Mouse (Mus musculus) layer of hippocampus, adult 18-20 months (tissue): ENCODE measurements around the gene Zc3h15. TPM values are rescaled to one million over a fixed set of nuclear protein-coding genes. Genes with fewer than 3 reads are reported as not detected.
A peak's percentile ranks its signal among the peaks of the same experiment; 100 is the strongest.
"Not testable (repeated sequence)": the region's sequence is repeated elsewhere in the genome, so short reads cannot be mapped to it uniquely, and the experiment has no call there.

Experiments used
- DNase-seq, 2 experiments: peaks; one replicate each; pipeline ENCODE4 v3.0.0; 2022; ENCODE audit warnings: low spot score in 2 of 2
- long read RNA-seq: library from polyadenylated mRNA; stranded (forward); transcript quantifications from one replicate; pipeline ENCODE4 v2.0.0, GENCODE M21; 2021
- total RNA-seq, 2 experiments: library from RNA; stranded (reverse); gene quantifications; 2 replicates each; pipeline ENCODE4 v1.2.3; 2021

Gene Zc3h15
- 100 to 1,000 TPM; 129 to 133 TPM for total RNA-seq
- long read RNA-seq, transcript Zc3h15-201 (10 exons, 2,111 nt): major isoform, 99 of 107 reads
- long read RNA-seq, partial matches to known transcripts: 3 of 107 reads
- long read RNA-seq, other reads (novel, unspliced or antisense): 5 of 107 reads

DNA sequence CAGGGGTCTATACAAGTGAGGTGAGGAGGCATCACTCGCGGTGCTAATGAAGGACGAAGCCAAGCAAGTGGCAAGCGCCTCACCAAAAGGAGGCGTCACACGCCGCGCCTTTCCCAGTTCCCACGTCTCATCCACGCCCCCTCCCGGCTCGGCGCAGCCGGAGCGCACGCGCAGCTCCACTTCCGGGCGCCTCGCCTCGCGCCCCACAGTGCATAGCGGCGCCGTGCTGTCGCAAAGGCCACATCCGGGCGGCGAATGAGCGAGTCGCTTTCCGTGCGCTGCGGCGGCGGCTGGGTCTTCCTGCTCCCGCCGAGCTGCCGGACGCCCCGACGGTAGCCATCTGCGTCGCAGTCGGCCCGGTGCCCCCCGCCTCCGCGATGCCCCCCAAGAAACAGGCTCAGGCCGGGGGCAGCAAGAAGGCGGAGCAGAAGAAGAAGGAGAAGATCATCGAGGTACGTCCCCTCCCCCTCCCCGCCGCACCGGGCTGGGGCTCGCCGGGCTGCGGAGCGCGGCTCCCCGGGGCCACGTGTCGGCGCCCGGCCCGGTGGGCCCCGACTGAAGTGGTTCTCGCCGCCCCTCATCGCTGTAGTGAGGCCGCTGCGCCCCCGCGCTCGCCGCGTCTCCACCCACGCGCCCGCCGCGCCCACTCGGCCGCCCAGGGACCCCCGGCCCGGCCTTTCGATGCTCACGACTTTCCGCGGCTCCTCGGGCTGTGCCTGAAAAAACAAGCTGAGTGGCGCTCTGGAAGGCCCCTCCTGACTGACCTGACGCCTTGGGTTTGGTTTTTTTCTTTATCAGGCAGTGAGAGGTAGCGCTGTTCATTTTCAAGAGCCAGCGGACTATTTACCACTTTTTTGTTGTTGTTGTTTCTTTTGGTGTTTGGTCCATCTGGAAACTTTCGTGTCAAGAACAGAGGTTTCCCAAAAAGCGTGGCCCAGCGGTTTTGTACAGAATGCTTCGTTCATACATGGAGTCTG lies at the start of gene Zc3h15:
Zc3h15 (plus strand) TSS at position 160 of the 977 bp plus-strand sequence.
- DNase-seq: peak; percentile 90 to 96

GRCm38 (mm10) chr2:83620558-83621367 lies 23.5 kb upstream of the Zc3h15 start:
- DNase-seq: no peak

DNA sequence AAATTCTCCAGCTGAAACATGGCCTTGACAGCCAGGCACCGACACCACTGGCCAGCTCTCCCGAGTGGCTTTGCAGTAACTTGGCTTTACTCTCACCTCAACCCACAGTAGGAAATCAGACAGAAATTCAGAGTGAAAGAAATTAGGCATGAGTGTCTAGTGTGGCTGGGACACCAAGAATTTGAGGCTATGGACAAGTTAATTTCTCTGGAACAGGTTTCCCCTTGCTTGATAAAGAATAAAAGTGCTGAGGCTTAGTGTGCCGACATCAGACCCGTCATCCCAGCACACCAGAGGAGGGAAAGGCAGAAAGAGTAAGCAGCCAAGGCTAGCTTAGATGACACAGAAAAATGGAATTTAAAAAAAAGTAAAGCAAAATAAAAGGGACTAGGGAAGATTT lies 22.7 kb upstream of the Zc3h15 start:
- DNase-seq: no peak

- peak in 1 of 2 experiments; percentile 9 for DNase-seq
These were observed 21.4 kb upstream of the Zc3h15 start for GRCm38 (mm10) chr2:83622792-83623191.

DNA sequence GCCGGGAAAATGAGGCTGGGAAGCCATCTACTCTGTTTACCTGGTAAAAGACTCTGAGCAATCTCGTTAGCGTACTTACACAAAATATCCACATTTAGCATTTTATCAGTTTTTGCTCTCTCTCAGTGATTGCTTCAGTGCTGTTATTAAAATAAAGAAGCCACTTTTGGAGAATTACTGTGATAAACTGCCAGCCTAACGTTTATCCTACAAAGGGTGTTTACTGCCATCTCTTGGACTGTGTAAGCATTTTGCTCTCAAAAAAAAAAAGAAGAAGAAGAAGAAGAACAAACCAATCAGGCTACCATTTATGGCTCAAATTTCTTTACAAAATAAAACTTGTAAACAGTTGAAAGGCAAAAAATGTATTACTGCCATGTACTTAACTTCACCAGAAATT lies 20.2 kb upstream of the Zc3h15 start:
- DNase-seq: no peak

- DNase-seq: peak; percentile 23 to 77
These were observed 18.8 kb upstream of the Zc3h15 start for GRCm38 (mm10) chr2:83625226-83626108.

GRCm38 (mm10) chr2:83626881-83627280 lies 17.4 kb upstream of the Zc3h15 start:
- no peak for DNase-seq

DNA sequence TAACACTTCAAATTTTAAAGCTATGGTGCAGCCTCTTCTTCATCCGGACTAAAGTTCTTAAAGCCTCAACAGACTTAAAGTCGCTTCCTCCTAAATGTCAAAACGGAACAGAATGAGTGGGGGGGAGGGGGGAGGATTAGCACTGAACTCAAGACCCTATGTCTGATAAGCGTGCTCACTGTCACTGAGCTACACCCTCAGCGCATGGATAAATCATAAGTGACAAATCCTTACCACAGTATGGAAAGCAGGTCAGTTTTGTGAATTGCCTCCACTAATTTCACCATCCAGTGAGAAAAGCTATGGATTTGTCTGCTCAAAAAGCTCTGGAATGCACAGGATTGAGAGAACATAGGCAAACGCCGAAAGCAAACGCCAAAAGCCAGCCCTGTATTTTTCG lies 16.7 kb upstream of the Zc3h15 start:
- DNase-seq: no peak

DNA sequence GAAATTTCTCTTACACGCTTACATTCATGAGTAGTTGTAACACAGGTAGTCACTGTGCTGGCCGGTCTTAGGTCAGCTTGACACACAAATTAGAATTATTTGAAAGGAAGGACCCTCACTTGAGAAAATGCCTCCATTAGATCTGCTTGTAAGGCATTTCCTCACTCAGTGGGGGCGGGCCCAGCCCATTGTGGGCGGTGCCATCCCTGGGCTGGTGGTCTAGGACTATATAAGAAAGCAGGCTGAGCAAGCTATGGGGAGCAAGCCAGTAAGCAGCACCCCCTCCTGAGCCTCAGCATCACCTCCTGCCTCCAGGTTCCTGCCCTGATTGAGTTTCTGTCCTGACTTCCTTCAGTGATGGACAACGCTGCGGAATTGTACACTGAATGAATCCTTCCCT lies 16.3 kb upstream of the Zc3h15 start:
- no peak for DNase-seq

GRCm38 (mm10) chr2:83641993-83642392 lies 2.2 kb upstream of the Zc3h15 start:
- no peak for DNase-seq

- no peak for DNase-seq
These were observed 4.7 kb downstream of the Zc3h15 start for GRCm38 (mm10) chr2:83648916-83649315.

DNA sequence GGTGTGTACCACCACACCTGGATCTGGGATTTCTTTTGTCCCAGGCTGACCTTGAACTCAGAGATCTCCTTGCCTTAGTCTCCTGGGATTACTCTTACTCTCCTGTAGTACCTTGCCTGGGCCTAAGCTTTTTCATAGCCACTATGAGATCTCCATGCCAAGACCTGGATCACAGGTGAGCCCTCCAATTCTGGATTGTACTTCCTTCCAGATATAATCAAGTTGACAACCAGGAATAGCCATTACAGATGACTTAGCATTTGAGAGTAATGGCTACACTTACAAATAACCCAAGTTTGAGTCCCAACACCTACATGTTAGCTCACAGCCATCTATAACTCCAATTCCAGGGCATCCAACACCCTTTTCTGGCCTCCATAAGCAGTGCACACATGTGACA lies 8.4 kb downstream of the Zc3h15 start:
- no peak for DNase-seq

GRCm38 (mm10) chr2:83659279-83659678 lies 15.0 kb downstream of the Zc3h15 start:
- DNase-seq: no peak

- no peak for DNase-seq
These were observed 15.9 kb downstream of the Zc3h15 start for GRCm38 (mm10) chr2:83660114-83660513.

GRCm38 (mm10) chr2:83661351-83661750 lies 17.1 kb downstream of the Zc3h15 start:
- DNase-seq: no peak

- DNase-seq: not testable (repeated sequence)
These were observed 20.8 kb downstream of the Zc3h15 start for GRCm38 (mm10) chr2:83665051-83665450.

GRCm38 (mm10) chr2:83667430-83667829 lies 23.2 kb downstream of the Zc3h15 start:
- DNase-seq: no peak

DNA sequence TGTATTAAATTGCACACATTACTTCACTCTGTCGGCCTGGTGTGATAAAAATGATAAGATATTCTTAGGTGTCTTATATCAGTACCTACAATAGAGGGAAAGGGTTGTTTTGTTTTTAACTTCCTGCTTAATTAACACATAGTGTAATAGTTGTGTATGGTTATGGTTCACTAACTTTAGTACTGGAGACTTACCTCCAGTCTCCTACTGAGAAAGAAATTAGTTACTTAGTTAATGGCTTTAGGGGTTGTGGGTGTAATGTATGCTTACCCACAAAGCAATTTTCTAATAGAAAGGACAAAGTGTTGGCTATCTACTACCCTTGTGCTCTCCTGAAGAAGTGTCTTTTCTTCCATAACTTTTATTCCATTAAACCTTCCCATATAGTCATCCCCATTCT lies 23.8 kb downstream of the Zc3h15 start:
- no peak for DNase-seq

DNA sequence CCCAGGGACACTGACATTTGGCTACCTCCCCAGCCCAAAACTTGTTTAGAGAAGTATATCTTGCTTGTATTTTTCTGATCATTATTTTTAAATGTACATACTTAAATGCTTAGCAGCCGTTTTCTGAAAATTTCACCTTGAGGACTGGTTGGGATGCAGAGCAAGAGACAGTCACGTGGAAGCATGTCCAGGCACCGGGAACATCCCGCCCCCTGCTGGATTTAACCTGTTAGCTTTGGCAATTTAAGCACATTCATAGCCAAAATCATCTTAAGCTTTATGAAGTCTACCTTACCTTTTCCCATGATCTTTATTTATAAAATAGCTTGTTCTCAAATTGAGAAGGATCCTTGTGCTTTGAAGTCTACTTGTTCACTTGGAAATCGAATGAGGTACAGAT lies 25.8 kb downstream of the Zc3h15 start:
- no peak for DNase-seq

DNA sequence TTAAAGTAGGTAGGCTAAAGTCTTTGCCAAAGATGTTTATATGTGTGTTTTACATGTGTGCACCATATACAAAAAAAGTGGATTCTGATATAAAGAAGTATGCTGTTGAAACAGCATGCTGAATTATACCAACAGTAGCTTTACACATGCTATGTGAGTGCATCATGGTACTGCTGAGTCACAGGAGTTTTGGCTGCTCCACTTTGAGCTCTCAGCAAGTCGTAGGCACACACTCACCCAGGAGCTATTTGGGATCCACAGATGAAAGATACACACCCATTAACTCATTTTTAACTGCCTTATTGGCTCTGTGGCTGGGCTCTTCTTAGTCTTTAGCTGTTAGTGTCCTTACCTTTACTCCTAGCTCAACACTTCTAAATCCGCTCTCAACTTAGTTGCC lies 27.6 kb downstream of the Zc3h15 start:
- peak in 1 of 2 experiments; percentile 10 for DNase-seq

GRCm38 (mm10) chr2:83673067-83673466 lies 28.8 kb downstream of the Zc3h15 start:
- no peak for DNase-seq
